Mouse (Mus musculus): ENCODE data around the gene Acvr1. TPM values are rescaled to one million over a fixed set of nuclear protein-coding genes. Genes with fewer than 3 reads are reported as not detected.

The Acvr1 gene
- not detected in 2 replicates for polyA plus RNA-seq (2012; ENCODE audit: insufficient read depth, insufficient read length, low replicate concordance, missing spikeins)

GRCm38 (mm10) chr2:58567066-58567810 is at the start of gene Acvr1, which contains the start of gene Upp2:
Gene Acvr1 (minus strand): TSS chr2:58567157.
Gene Upp2 (plus strand): TSS chr2:58567298.
- TF ChIP-seq POLR2A (IDR thresholded peaks at IDR 0.05; ENCODE audit: insufficient read depth, low read depth, low read length) (peak; percentile 48; the same call in 1 of the 2 replicates), CTCF (IDR thresholded peaks at IDR 0.05; ENCODE audit: insufficient read depth, low read depth, low read length) (no peak)
- Histone ChIP-seq H3K4me1 (ENCODE audit: control insufficient read depth, insufficient read depth, low read length) (peaks cover 10% of the 10 kb centered on the region), H3K27ac (ENCODE audit: insufficient read depth, low read depth, low read length) (peak within 1 kb of the TSS; percentile 95), H3K4me3 (ENCODE audit: insufficient read depth, low read depth, low read length) (peak within 1 kb of the TSS; percentile 80)
- under 1% methylated on average over 79 of the region's 80 CpGs for WGBS

DNA sequence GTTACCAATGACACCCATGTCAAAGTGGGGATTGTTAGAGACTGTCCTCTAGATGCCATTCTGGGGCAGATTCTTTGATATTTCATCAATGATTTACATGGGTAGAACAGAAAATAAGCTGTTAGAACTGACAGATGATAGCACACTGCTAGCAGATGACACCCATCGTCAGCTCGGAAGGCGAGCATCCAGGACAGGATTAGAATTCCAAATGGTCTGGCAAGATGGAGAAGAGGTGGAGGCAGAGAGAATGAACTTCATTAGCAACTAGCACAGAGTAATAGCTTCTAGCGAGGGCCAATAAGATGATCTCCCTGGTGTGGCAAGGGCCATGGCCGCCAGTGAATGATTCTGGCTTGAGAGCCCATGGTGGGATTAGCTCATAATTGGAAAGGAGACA is 48.8 kb upstream of the Acvr1 start:
- no peaks in the 10 kb centered on the region for H3K4me1 ChIP-seq (ENCODE audit: control insufficient read depth, insufficient read depth, low read length)
- H3K27ac ChIP-seq (ENCODE audit: insufficient read depth, low read depth, low read length): no peak overlapping the region
- TF ChIP-seq CTCF (IDR thresholded peaks at IDR 0.05; ENCODE audit: insufficient read depth, low read depth, low read length) (no peak), POLR2A (IDR thresholded peaks at IDR 0.05; ENCODE audit: insufficient read depth, low read depth, low read length) (no peak)
- WGBS: 90% methylated on average over 5 of the region's 5 CpGs
- H3K4me3 ChIP-seq (ENCODE audit: insufficient read depth, low read depth, low read length): no peak overlapping the region

DNA sequence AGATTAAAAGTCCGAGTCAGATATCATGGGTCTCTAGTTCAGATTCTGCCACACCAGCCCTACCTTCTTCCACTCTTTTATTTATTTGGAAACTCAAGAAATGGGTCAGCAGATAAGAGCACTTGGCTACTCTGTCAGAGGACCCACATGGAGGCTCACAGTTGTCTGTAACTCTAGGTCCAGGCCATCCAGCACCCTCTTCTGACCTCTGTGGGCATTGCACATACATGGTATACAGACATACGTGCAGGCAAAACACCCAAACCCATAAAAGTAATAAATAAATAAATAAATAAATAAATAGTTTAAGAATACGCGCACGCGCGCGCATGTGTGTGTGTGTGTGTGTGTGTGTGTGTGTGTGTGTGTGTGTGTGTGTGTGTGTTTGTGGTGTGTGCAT is 47.9 kb upstream of the Acvr1 start:
- Histone ChIP-seq H3K4me1 (ENCODE audit: control insufficient read depth, insufficient read depth, low read length) (no peaks in the 10 kb centered on the region), H3K4me3 (ENCODE audit: insufficient read depth, low read depth, low read length) (no peak overlapping the region), H3K27ac (ENCODE audit: insufficient read depth, low read depth, low read length) (no peak overlapping the region)
- 97% methylated on average over 8 of the region's 8 CpGs for WGBS
- TF ChIP-seq CTCF (IDR thresholded peaks at IDR 0.05; ENCODE audit: insufficient read depth, low read depth, low read length) (no peak), POLR2A (IDR thresholded peaks at IDR 0.05; ENCODE audit: insufficient read depth, low read depth, low read length) (no peak)

- WGBS: 91% methylated on average over 3 of the region's 3 CpGs
- Histone ChIP-seq H3K4me1 (ENCODE audit: control insufficient read depth, insufficient read depth, low read length) (no peaks in the 10 kb centered on the region), H3K27ac (ENCODE audit: insufficient read depth, low read depth, low read length) (no peak overlapping the region), H3K4me3 (ENCODE audit: insufficient read depth, low read depth, low read length) (no peak overlapping the region)
- no peak for TF ChIP-seq CTCF (IDR thresholded peaks at IDR 0.05; ENCODE audit: insufficient read depth, low read depth, low read length)
Measured at GRCm38 (mm10) chr2:58613720-58614119, 46.8 kb upstream of the Acvr1 start.

GRCm38 (mm10) chr2:58604791-58605190 is 37.8 kb upstream of the Acvr1 start:
- 96% methylated on average over 3 of the region's 3 CpGs for WGBS
- H3K4me3 ChIP-seq (ENCODE audit: insufficient read depth, low read depth, low read length): no peak overlapping the region
- H3K4me1 ChIP-seq (ENCODE audit: control insufficient read depth, insufficient read depth, low read length): no peaks in the 10 kb centered on the region
- H3K27ac ChIP-seq (ENCODE audit: insufficient read depth, low read depth, low read length): no peak overlapping the region
- no peak for TF ChIP-seq POLR2A (IDR thresholded peaks at IDR 0.05; ENCODE audit: insufficient read depth, low read depth, low read length)
- TF ChIP-seq CTCF (IDR thresholded peaks at IDR 0.05; ENCODE audit: insufficient read depth, low read depth, low read length): no peak

DNA sequence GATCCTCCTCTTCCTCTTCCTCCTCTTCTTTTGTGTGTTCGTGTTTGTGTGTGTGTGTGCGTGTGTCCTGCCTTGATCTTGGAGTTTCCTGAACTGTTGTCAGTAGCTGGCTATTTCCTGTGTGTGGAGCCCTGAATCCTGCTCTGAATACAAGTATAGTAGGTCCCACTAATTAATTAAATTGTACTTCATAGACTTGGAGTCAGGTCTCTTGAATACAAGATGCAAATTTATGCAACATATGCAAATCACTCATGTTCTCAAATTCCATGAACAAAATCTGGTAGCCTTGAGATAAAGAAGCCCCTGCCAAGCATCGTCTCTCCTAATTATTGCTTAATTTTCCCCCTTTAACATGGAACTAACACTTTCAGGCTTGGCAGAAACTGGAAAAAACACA is 36.4 kb upstream of the Acvr1 start:
- Histone ChIP-seq H3K4me3 (ENCODE audit: insufficient read depth, low read depth, low read length) (no peak overlapping the region), H3K4me1 (ENCODE audit: control insufficient read depth, insufficient read depth, low read length) (no peaks in the 10 kb centered on the region), H3K27ac (ENCODE audit: insufficient read depth, low read depth, low read length) (no peak overlapping the region)
- 47% methylated on average over 3 of the region's 3 CpGs for WGBS
- TF ChIP-seq POLR2A (IDR thresholded peaks at IDR 0.05; ENCODE audit: insufficient read depth, low read depth, low read length): no peak
- TF ChIP-seq CTCF (IDR thresholded peaks at IDR 0.05; ENCODE audit: insufficient read depth, low read depth, low read length): no peak

DNA sequence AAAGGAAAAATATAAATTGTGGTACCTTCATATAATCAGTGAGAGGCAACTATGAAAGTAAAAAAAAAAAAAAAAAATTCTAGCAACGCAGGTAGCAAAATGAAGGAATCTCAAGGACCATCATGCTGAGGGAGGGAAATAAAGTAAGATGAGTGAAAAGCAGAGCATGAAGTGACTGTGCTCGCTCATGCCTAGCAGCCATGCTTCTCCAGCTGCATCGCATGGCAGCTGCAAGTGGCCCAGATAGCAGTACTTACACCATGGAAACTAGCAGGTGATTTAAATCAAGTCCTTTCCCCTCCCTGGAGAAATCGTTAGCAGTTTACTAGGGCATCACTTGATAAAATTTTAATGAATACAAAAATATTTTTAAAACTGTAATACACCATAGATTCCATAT is 34.4 kb upstream of the Acvr1 start:
- 81% methylated on average over 4 of the region's 4 CpGs for WGBS
- no peak for TF ChIP-seq POLR2A (IDR thresholded peaks at IDR 0.05; ENCODE audit: insufficient read depth, low read depth, low read length)
- TF ChIP-seq CTCF (IDR thresholded peaks at IDR 0.05; ENCODE audit: insufficient read depth, low read depth, low read length): no peak
- no peak overlapping the region for H3K27ac ChIP-seq (ENCODE audit: insufficient read depth, low read depth, low read length)
- H3K4me1 ChIP-seq (ENCODE audit: control insufficient read depth, insufficient read depth, low read length): peaks cover 10% of the 10 kb centered on the region
- no peak overlapping the region for H3K4me3 ChIP-seq (ENCODE audit: insufficient read depth, low read depth, low read length)

- 97% methylated on average over 6 of the region's 6 CpGs for WGBS
Measured at GRCm38 (mm10) chr2:58599639-58600038, 32.7 kb upstream of the Acvr1 start.

GRCm38 (mm10) chr2:58597556-58597955 is 30.6 kb upstream of the Acvr1 start:
- no peak overlapping the region for H3K4me3 ChIP-seq (ENCODE audit: insufficient read depth, low read depth, low read length)
- peaks cover 15% of the 10 kb centered on the region for H3K4me1 ChIP-seq (ENCODE audit: control insufficient read depth, insufficient read depth, low read length)
- no peak for TF ChIP-seq POLR2A (IDR thresholded peaks at IDR 0.05; ENCODE audit: insufficient read depth, low read depth, low read length)
- no peak for TF ChIP-seq CTCF (IDR thresholded peaks at IDR 0.05; ENCODE audit: insufficient read depth, low read depth, low read length)
- peak overlapping the region; percentile 72 for H3K27ac ChIP-seq (ENCODE audit: insufficient read depth, low read depth, low read length)
- WGBS: 82% methylated on average over 3 of the region's 3 CpGs

More at GRCm38 (mm10) chr2:58599639-58600038, 32.7 kb upstream of the Acvr1 start:
- Histone ChIP-seq H3K4me1 (ENCODE audit: control insufficient read depth, insufficient read depth, low read length) (peaks cover 15% of the 10 kb centered on the region), H3K27ac (ENCODE audit: insufficient read depth, low read depth, low read length) (no peak overlapping the region), H3K4me3 (ENCODE audit: insufficient read depth, low read depth, low read length) (no peak overlapping the region)
- TF ChIP-seq POLR2A (IDR thresholded peaks at IDR 0.05; ENCODE audit: insufficient read depth, low read depth, low read length): no peak
- no peak for TF ChIP-seq CTCF (IDR thresholded peaks at IDR 0.05; ENCODE audit: insufficient read depth, low read depth, low read length)
